Mouse (Mus musculus): ENCODE data around the gene Grm4.

- TF ChIP-seq CTCF (conservative IDR thresholded peaks at IDR 0.05 in 1 of 2, IDR thresholded peaks at IDR 0.05 in 1 of 2; ENCODE audit: low read depth in 2 of 2, low read length in 2 of 2): no peak
- no peak for TF ChIP-seq NELFE (IDR thresholded peaks at IDR 0.05; ENCODE audit: low read depth, low read length)
- TF ChIP-seq PAX5 (IDR thresholded peaks at IDR 0.05; ENCODE audit: low read length): no peak
- TF ChIP-seq CHD1 (IDR thresholded peaks at IDR 0.05; ENCODE audit: low read depth, low read length): no peak
- TF ChIP-seq USF2 (conservative IDR thresholded peaks at IDR 0.05; ENCODE audit: low read depth, low read length): no peak
- TF ChIP-seq ZNF384 (IDR thresholded peaks at IDR 0.05; ENCODE audit: low read depth, low read length): no peak
Measured at GRCm38 (mm10) chr17:27518700-27519595, 2.3 kb downstream of the Grm4 start.

Measured in CH12.LX (cell line).